Mouse (Mus musculus): ENCODE data around the gene Dclre1a.

DNA sequence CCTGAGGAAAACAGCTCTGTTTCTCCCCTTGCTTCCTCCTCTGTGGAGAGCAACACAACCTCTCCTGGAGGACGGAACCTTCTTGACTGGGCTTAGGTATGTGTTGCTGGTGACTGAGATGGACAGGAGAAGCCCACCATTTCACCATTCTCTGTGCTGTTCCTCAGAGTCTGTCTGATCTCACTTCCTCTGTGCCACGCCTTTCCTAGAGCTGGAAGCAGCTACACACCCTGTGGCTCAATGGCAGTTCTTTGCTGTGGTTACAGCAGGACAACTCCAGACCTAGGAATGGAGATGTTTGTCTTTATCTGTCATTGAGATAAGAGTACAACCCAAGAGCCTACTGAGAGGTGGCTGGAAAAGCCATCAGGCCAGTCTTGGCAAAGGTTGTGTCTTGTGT, 60.7 kb downstream of the Dclre1a start:
- no peak for TF ChIP-seq POLR2A (IDR thresholded peaks at IDR 0.05; ENCODE audit: borderline replicate concordance, control insufficient read depth, low read depth, low read length)
- no peak for TF ChIP-seq CTCF (IDR thresholded peaks at IDR 0.05; ENCODE audit: control insufficient read depth, insufficient read depth, low read length)
